Mouse (Mus musculus): ENCODE measurements at regions not wholly inside any gene's neighbourhood (a gene's known extent, or its start where the extent isn't known, plus 50 kb on each side); places are given as distances from the start of the nearest gene placed in this dataset.

DNA sequence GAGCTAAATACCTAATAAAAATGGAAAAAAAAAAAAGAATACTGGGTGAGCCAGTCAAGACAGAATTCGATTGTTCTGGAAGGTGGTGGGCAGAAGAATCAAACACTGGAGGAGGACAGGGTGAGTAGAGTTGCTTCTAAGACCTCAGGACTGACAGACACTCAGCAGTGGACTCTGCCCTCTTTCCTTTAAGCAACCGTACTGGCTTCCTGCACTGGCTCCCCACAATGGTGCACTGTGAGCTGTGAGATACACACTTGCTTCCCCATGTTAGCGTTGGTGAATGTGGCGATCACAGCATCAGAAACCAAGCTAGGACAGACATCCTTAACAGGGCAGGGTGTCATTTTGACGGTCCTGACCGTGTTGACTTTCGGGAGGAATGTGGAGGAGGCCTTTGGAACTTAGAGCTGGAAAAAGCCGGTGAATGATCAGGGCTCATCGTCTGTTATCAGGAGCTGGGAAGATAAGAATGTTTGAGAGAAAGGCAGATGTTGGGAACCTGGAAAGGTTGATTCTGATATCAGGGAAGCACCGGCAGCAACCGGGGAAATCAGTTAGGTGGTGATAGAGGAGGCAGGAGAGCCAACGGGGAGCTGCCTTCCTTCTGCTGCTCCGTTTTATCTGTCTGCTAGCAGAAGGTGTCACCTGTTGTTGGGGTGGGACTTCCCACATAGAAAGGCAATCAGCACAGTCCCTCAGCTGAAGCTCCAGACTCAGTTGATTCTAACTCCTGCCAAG, 254.8 kb downstream of the Ajap1 start:
- no peak for DNase-seq (ENCODE audit: low spot score in 2 of 2)

DNA sequence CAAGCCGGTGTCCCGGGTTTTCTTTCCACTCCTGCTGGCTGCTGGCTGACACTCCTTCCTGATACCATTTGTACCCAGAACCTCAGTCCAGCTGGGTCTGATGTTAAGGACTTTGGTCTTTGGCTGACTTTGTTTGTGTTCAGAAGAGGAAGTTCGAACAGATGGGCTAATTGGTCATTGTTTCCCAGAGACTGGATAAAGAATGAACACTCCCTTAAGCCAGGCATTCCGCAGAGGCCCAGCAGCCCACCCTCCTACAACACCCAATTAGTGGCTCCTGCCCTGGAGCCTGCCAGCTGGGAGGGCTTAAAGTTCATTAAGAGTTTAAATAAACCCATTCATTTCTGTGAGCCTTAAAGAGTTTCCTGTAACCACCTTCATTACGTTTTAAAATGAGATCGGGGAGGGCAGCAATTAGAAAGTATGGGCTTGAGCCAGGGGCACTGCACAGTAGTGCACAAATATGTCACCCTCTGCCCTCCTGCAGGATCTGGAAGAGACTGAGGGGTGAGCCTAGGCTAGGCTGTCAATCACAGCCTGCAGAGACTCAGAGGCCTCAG, 257.9 kb downstream of the Ajap1 start:
- DNase-seq (ENCODE audit: low spot score in 2 of 2), result no peak

- DNase-seq (ENCODE audit: low spot score in 2 of 2), result no peak
These were observed 259.6 kb downstream of the Ajap1 start for GRCm38 (mm10) chr4:153223019-153223418.

DNA sequence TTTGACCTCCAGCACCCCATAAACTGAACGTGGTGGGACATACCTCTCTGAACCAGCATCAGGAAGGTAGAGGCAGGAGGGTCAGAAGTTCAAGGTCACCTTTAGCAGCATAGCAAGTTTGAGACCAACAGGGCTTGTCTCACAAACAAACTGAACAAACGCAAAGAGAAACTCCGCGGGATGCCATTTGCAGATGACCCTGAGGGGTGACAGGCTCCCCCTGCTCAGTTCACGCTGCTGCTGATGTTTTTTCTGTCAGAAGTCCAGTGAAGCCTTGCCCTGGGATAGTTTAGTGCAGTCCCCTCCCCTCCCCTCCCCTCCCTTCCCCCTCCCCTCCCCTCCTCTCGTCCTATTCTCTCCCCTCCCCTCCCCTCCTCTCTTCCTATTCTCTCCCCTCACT, 262.1 kb downstream of the Ajap1 start:
- no peak for DNase-seq (ENCODE audit: low spot score in 2 of 2)

DNA sequence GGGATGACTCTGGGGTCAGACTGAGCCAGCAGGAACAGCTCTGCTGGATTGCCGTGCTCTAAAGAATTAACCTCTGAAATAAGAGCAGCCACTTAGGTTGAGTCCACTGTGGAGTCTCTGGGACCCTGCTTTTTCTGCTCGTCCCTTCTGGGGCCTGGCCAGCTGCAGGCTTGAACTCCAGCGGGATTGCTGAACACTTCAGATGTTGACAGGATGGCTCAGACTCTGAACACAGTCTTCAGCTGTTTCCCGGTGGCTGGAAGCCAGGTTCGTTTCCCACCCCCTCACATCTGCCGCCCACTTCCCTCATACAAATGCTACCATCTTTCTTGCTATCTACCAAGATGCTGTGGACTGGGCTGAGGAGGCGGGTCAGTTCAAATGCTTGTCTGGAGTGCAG, 262.5 kb downstream of the Ajap1 start:
- no peak for DNase-seq (ENCODE audit: low spot score in 2 of 2)

DNA sequence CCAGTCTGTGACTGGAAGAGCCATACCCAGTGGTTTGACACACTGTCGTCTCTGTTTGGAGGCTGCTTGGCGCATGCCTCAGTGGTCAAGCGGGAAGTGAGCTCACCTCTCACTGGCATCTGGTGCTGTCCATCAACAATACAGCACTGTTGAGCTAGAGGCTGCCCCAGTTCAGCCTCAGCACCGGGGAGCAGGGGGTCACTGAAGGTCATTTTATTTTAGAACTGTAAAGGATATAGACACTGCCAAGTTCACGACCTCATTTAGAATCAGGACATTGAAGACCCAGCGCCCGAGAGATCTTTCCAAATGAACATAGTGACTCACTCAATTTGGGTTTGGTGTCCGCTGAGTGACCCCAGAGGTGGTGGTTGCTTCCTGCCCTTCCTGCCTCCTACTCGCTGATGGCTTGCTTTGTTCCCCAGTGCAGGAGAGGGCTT, 265.1 kb downstream of the Ajap1 start:
- no peak for DNase-seq (ENCODE audit: low spot score in 2 of 2)

- DNase-seq (ENCODE audit: low spot score in 2 of 2), result no peak
These were observed 270.5 kb downstream of the Ajap1 start for GRCm38 (mm10) chr4:153212095-153212494.

DNA sequence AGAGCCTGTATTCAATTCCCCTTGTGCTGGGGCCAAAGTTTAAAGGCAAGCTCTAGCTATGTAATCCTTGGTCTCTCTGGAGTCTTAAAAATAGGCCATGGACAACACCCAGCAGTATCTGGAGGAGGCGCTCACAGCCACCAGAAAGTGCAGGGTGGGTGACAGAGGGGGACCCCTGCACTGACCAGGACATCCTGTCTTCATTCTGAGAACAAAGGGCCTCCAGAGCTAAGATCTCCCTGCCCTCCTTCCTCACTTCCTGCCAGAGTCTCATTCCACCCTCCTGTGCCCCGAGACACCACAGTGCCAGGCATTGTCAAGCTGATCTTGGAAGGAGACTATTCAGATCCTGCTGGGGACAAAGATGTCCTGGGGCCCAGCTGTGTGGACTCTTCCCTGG, 273.8 kb downstream of the Ajap1 start:
- DNase-seq (ENCODE audit: low spot score in 2 of 2), result no peak

DNA sequence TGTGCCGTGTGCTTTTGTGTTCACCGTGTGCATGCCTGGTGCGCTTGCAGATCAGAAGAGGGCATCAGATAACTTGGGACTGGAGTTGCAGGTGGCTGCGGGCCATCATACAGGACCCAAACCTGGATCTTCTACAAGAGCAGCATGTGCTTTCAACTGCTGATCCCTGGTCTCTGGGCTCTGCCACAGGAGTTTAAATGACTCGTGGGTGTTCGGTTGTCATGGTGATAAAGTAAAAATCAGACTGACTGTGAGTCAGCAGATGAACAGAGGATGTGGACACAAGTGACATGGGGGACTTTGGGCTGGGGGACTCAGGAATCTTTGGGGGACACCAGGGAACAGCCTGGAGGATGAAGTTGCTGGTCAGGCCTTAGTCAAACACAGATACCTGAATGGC, 274.4 kb downstream of the Ajap1 start:
- no peak for DNase-seq (ENCODE audit: low spot score in 2 of 2)

DNA sequence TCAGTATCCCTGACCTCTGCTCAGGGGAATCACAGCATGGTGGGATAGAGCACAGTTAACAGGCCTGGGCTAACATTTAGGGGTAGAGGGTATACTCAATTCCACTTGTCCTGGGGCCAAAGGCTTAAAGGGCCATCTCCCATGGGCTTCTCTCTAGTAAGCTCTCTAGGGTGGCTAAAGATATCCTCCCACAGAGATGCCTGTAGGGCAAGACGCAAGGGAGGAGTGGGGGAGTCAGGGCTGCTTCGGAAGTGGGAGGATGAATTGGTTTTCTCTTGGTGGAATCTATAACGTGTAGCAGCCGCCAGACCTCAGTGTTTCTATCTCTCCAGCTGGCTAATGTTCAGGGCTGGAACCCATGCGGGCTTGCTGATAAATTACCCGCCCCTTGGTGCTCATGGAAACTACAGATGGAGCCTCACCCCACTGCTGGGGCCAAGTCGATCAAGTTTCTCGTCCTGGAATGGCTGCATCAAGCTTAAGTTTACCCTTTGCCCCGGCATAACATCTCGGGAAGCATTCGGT, 275.0 kb downstream of the Ajap1 start:
- no peak for DNase-seq (ENCODE audit: low spot score in 2 of 2)

DNA sequence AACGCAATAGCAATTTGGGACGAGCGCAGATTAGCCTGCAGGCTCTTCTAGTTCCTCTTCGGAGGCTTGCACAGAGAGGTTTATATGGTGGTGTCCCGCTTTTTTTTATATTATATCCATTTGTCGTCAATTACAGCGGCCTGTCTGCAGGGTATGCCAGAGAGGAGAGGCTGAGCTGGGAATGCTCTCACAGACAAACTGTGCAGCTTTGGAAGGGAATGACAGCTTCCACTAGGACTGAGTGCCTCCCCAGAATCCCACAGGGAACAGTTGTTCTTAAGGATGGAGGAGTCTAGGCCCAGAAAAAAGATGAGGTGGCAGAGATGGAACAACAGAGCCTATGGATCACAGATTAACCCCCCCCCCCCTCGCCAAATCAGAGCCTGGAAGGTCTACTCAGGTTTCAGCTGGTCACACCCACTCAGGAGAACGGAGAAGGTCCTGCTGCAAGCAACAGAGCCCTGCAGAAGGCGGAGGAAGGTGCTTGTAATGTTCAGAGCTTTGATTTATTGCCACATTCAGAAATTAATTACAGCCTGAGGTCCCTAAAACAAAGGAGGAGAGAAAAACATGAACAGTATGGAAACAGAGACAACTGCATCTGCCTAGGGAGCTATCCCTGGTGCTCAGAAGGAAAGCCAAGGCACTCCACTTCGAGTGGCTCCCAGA, 275.7 kb downstream of the Ajap1 start:
- DNase-seq (ENCODE audit: low spot score in 2 of 2), result no peak

GRCm38 (mm10) chr4:153204764-153205163, 277.8 kb downstream of the Ajap1 start:
- no peak for DNase-seq (ENCODE audit: low spot score in 2 of 2)

GRCm38 (mm10) chr4:153200799-153201770, 281.5 kb downstream of the Ajap1 start:
- no peak for DNase-seq (ENCODE audit: low spot score in 2 of 2)

- DNase-seq (ENCODE audit: low spot score in 2 of 2), result peak; percentile 3 to 22
These were observed 293.1 kb downstream of the Ajap1 start for GRCm38 (mm10) chr4:153189485-153189884.

GRCm38 (mm10) chr4:153188504-153189031, 294.0 kb downstream of the Ajap1 start:
- no peak for DNase-seq (ENCODE audit: low spot score in 2 of 2)

GRCm38 (mm10) chr4:153187959-153188503, 294.6 kb downstream of the Ajap1 start:
- DNase-seq (ENCODE audit: low spot score in 2 of 2), result no peak

DNA sequence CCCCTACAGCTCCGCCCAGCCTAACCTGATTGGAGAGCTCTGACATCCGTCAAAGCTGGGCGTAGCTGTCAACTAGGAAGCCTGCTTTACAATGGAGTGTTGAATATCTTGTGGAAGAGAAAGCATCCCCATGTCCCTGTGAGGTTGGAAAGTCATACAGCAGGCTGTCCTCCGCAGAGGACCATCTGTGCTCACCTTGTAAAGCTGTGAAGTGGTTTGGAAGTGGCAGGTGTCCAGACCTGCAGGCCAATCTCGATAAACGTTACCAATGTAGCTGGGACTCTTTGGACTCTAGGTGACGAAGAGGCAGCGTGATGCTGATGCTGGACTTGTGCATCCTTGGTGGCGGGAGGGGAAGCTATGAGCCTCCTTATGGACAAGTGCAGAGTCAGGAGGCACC, 305.1 kb downstream of the Ajap1 start:
- no peak for DNase-seq (ENCODE audit: low spot score in 2 of 2)

DNA sequence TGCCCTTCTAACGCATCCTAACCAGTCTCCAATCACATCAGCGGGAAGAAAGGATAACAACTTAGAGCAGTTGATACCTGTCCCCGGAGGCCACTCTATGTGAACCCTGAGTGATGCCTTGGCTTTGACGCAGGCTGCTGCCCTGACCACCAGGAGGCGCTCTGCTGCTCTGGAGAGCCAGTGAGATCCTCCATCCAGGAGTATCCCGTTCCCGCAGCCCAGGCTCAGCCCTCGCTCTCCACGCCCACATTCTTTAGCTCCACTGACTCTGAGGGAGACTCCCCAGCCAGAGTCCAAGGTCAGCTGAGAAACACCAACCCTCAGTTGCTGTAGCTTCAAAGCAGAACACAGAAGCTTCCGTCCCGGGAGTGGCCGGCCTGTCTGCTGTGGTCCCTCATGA, 307.0 kb downstream of the Ajap1 start:
- DNase-seq (ENCODE audit: low spot score in 2 of 2), result no peak

DNA sequence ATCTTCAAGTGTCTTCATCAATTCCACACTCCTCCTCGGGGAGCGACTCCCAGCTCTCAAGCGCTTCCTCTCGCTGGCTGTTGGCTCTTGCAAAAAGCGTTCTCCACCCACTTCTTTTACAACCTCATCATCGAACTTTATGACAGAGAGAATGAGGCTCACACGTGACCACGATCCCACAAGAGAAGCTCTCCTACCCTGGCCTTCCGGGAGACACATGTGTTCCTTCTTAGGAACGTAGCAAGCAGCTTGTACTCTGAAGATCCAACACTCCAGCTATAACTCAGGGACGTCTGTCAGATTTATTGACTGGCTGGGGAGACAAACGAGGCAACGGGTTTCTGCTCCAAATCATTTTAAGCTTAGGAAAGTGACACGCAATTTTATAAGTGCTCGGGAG, 307.5 kb downstream of the Ajap1 start:
- DNase-seq (ENCODE audit: low spot score in 2 of 2), result no peak

DNA sequence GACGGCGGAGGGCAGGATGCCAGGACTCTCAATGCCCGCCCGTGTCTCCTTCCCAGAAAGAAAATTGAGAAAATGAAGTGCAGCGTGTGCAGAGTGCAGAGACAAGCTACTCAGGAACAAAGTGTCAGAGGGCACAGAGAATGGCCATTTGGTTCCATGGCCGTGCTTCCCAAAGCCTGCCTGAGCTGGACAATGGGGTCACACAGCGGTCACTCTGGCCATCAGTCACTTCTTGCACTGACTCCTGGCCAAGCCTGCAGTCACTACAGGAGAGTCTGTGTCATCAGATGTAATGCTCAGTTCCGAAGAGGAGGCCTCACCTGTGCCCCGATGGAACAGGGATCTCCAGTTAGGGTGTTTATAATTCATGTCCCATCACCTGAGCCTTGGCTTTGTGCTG, 312.6 kb downstream of the Ajap1 start:
- DNase-seq (ENCODE audit: low spot score in 2 of 2), result no peak

DNA sequence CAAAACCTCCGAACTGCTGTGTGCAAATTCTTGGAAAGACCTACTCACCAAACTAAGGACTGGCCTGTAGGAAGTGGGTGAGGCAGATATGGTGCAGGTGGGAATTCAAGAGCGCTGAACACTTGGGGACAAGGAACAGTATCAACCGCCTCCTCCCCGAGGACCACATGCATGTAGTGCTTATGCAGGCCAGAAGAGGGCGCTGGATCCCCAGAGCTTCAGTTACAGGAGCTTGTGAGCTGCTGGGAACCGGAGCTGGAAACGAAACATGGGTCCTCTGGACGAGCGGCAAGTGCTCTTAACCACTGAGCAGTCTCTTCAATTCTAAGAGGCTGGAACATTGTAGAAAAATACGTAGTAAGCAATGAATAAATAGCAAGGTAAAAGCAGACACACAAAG, 317.8 kb downstream of the Ajap1 start:
- no peak for DNase-seq (ENCODE audit: low spot score in 2 of 2)

Data from urinary bladder, postnatal 36 days (tissue).